ENCODE assay signal across 8 mouse cellular contexts in the genomic region with DNA sequence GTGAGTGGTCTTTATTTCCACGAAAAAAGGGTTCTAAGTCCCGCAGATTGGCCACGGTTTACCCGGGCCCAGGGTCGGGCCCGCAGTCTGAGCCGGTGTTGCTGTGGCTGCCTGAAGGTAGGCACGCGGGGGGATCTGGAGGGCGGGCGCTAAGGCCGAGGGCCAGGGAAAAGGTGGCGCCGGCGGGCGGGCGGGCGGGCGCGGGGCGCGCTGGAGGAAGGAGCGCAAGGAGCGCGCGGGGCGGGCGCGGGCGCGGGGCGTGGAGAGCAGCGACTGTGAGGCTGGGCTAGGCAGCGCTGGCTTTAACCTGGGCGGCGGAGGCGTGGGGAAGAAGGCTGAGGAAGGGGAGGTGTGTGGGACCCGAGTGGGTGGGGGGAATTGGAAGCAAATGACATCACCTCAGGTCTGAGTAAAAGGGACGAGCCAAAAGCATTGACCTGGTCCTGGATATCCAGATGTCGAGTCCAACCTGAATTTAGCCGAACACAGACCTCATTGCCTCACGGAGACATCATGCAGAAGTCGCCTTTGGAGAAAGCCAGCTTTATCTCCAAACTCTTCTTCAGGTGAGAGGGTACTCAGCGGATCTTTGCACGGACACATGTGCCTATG. TPM values are rescaled to one million over a fixed set of nuclear protein-coding genes. Genes with fewer than 3 reads are reported as not detected.
DNase-seq lines count a peak whose midpoint lies in the region; ATAC-seq lines count a peak whose summit lies in the region.

A gene (plus strand): TSS at position 377 of the 612 bp plus-strand sequence.

- peak within 1 kb of the TSS; percentile 49 for H3K9ac ChIP-seq in hindbrain, embryonic 15.5 days
- no peak within 1 kb of the TSS for H3K9ac ChIP-seq in liver, embryonic 12.5 days
- peak within 1 kb of the TSS; percentile 18; the same call in 1 of the 2 replicates for H3K9ac ChIP-seq in neural tube, embryonic 12.5 days

- ATAC-seq in hindbrain, embryonic 15.5 days (ENCODE audit: low FRiP score, low read depth) = peak; percentile 94
- no peak for ATAC-seq in liver, embryonic 12.5 days
- ATAC-seq in neural tube, embryonic 12.5 days (ENCODE audit: low FRiP score, low read depth) = peak; percentile 92

- DNase-seq in layer of hippocampus, postnatal 10 days (ENCODE audit: low spot score in 2 of 2) = peak; percentile 13 to 14
- no peak for DNase-seq in layer of hippocampus, adult 9-10 months (ENCODE audit: low spot score)
- DNase-seq in embryo, embryonic 9.5 days (ENCODE audit: extremely low spot score) = peak; percentile 50
- DNase-seq in spleen, adult 18-20 months = no peak
- DNase-seq in thymus, postnatal 14 days = no peak

- H3K27ac ChIP-seq in hindbrain, embryonic 15.5 days (replicated peaks) = no peak within 1 kb of the TSS
- H3K27ac ChIP-seq in liver, embryonic 12.5 days = no peak within 1 kb of the TSS
- H3K27ac ChIP-seq in neural tube, embryonic 12.5 days = no peak within 1 kb of the TSS

- no peaks in the 10 kb centered on the region for H3K9me3 ChIP-seq in hindbrain, embryonic 15.5 days
- no peaks in the 10 kb centered on the region for H3K9me3 ChIP-seq in liver, embryonic 12.5 days (replicated peaks)
- no peaks in the 10 kb centered on the region for H3K9me3 ChIP-seq in neural tube, embryonic 12.5 days

- no peaks in the 10 kb centered on the region for H3K36me3 ChIP-seq in hindbrain, embryonic 15.5 days
- H3K36me3 ChIP-seq in liver, embryonic 12.5 days = no peaks in the 10 kb centered on the region
- H3K36me3 ChIP-seq in neural tube, embryonic 12.5 days = no peaks in the 10 kb centered on the region

- 0 out of 2 replicates have a peak, but pooled peaks cover 3% of the 10 kb centered on the region for H3K27me3 ChIP-seq in hindbrain, embryonic 15.5 days
- H3K27me3 ChIP-seq in liver, embryonic 12.5 days (replicated peaks) = peaks cover 24% of the 10 kb centered on the region
- peaks cover 19% of the 10 kb centered on the region for H3K27me3 ChIP-seq in neural tube, embryonic 12.5 days (replicated peaks)

- 2% methylated on average over 37 of the region's 45 CpGs for WGBS in hindbrain, embryonic 15.5 days
- 3% methylated on average over 24 of the region's 45 CpGs for WGBS in liver, embryonic 12.5 days (ENCODE audit: insufficient replicate concordance)
- 2% methylated on average over 45 of the region's 45 CpGs for WGBS in neural tube, embryonic 12.5 days

- H3K4me1 ChIP-seq in hindbrain, embryonic 15.5 days (replicated peaks) = no peaks in the 10 kb centered on the region
- no peaks in the 10 kb centered on the region for H3K4me1 ChIP-seq in liver, embryonic 12.5 days
- H3K4me1 ChIP-seq in neural tube, embryonic 12.5 days = no peaks in the 10 kb centered on the region

- peak within 1 kb of the TSS; percentile 67 for H3K4me2 ChIP-seq in hindbrain, embryonic 15.5 days
- peak within 1 kb of the TSS; percentile 66 for H3K4me2 ChIP-seq in liver, embryonic 12.5 days
- H3K4me2 ChIP-seq in neural tube, embryonic 12.5 days (replicated peaks) = peak within 1 kb of the TSS; percentile 84

- peak within 1 kb of the TSS; percentile 49 for H3K4me3 ChIP-seq in hindbrain, embryonic 15.5 days
- H3K4me3 ChIP-seq in liver, embryonic 12.5 days = peak within 1 kb of the TSS; percentile 42
- H3K4me3 ChIP-seq in neural tube, embryonic 12.5 days = peak within 1 kb of the TSS; percentile 44

RNA-seq across cellular contexts. Expression of the gene that starts here (rescaled TPM):
- under 1 TPM; 0.58 to 0.80 TPM for total RNA-seq in layer of hippocampus, postnatal 10 days (2021)
- 0.64 and 1.0 TPM in 2 replicates for polyA plus RNA-seq in hindbrain, embryonic 15.5 days (2015; fragmentation: Nextera tagmentation; extraction: Ambion mirVana)
- polyA plus RNA-seq in liver, embryonic 12.5 days (2016; fragmentation: Nextera tagmentation; extraction: Ambion mirVana) = 0.05 and 0.14 TPM in 2 replicates
- polyA plus RNA-seq in neural tube, embryonic 12.5 days (2016; fragmentation: Nextera tagmentation; extraction: Ambion mirVana) = 0.09 and 0.10 TPM in 2 replicates

Comparison
In these comparisons a context has a peak if more than half of its experiments do, and no peak if none do; other contexts are left out.
1. Peak in DNase-seq in layer of hippocampus, postnatal 10 days; RNA of the gene not detected or under 1 TPM.
2. Peak in ATAC-seq, H3K4me3 ChIP-seq, H3K9ac ChIP-seq and H3K4me2 ChIP-seq in neural tube, embryonic 12.5 days; RNA of the gene not detected or under 1 TPM.